Mouse (Mus musculus) brain, embryonic 14.5 days (tissue): Measurements from ENCODE around the gene Pafah1b1. TPM values are rescaled to one million over a fixed set of nuclear protein-coding genes. Genes with fewer than 3 reads are reported as not detected.

Source experiments
- DNase-seq: peaks from one replicate; pipeline ENCODE4 v3.0.0-alpha.2; 2011; ENCODE audit warnings: low read depth
- CTCF ChIP-seq: fragments of 200-500 bp; IDR thresholded peaks from 2 replicates; pipeline ENCODE4 v1.5.1; 2012; ENCODE audit warnings: inconsistent platforms, mild to moderate bottlenecking, moderate library complexity, borderline replicate concordance; ENCODE audit not compliant: insufficient read depth, insufficient read length; ENCODE audit errors: extremely low read depth
- POLR2A ChIP-seq: fragments of 200-500 bp; IDR thresholded peaks from 2 replicates; pipeline ENCODE4 v1.6.1; 2012; ENCODE audit warnings: mild to moderate bottlenecking, inconsistent platforms, borderline replicate concordance; ENCODE audit not compliant: poor library complexity, insufficient read depth, insufficient read length, severe bottlenecking; ENCODE audit errors: extremely low read depth
- polyA plus RNA-seq: library from polyadenylated mRNA; depleted of rRNA; stranded (reverse); fragments of >200 nt; gene quantifications from 2 replicates; pipeline ENCODE4 v1.2.3, GENCODE M21; 2012

The Pafah1b1 gene
- polyA plus RNA-seq, 1 experiment: 130 TPM

GRCm38 (mm10) chr11:74668971-74669370 lies 55.5 kb downstream of the Pafah1b1 start:
- DNase-seq: no peak
- TF ChIP-seq POLR2A (no peak), CTCF (no peak)

- TF ChIP-seq POLR2A: no peak
- no peak for TF ChIP-seq CTCF
- DNase-seq: no peak
Measured at GRCm38 (mm10) chr11:74668466-74668865, 56.0 kb downstream of the Pafah1b1 start.

GRCm38 (mm10) chr11:74667582-74668010 lies 56.9 kb downstream of the Pafah1b1 start:
- DNase-seq: no peak
- TF ChIP-seq POLR2A (no peak), CTCF (no peak)

GRCm38 (mm10) chr11:74666776-74667581 lies 57.5 kb downstream of the Pafah1b1 start:
- TF ChIP-seq POLR2A: no peak
- no peak for TF ChIP-seq CTCF
- no peak for DNase-seq

GRCm38 (mm10) chr11:74666284-74666652 lies 58.2 kb downstream of the Pafah1b1 start:
- TF ChIP-seq POLR2A: no peak
- no peak for TF ChIP-seq CTCF
- DNase-seq: no peak

- TF ChIP-seq CTCF (no peak), POLR2A (no peak)
- no peak for DNase-seq
Measured at GRCm38 (mm10) chr11:74665631-74666283, 58.7 kb downstream of the Pafah1b1 start.

GRCm38 (mm10) chr11:74664906-74665305 lies 59.6 kb downstream of the Pafah1b1 start:
- TF ChIP-seq POLR2A (no peak), CTCF (no peak)
- DNase-seq: no peak

GRCm38 (mm10) chr11:74664279-74664678 lies 60.2 kb downstream of the Pafah1b1 start:
- DNase-seq: no peak
- TF ChIP-seq POLR2A: no peak
- no peak for TF ChIP-seq CTCF

GRCm38 (mm10) chr11:74662221-74662620 lies 62.2 kb downstream of the Pafah1b1 start:
- TF ChIP-seq POLR2A (no peak), CTCF (no peak)
- no peak for DNase-seq

GRCm38 (mm10) chr11:74661641-74662040 lies 62.8 kb downstream of the Pafah1b1 start:
- no peak for DNase-seq
- TF ChIP-seq POLR2A: no peak
- no peak for TF ChIP-seq CTCF

- no peak for DNase-seq
- no peak for TF ChIP-seq CTCF
Measured at GRCm38 (mm10) chr11:74660336-74660735, 64.1 kb downstream of the Pafah1b1 start.

- TF ChIP-seq POLR2A: no peak
- no peak for TF ChIP-seq CTCF
- DNase-seq: no peak
Measured at GRCm38 (mm10) chr11:74655941-74656340, 68.5 kb downstream of the Pafah1b1 start.
